Mouse (Mus musculus): ENCODE measurements around the gene Foxd1. TPM values are rescaled to one million over a fixed set of nuclear protein-coding genes. Genes with fewer than 3 reads are reported as not detected.

Gene Foxd1
- polyA plus RNA-seq (2012; ENCODE audit: insufficient read depth, insufficient read length, missing spikeins): not detected in 2 replicates

DNA sequence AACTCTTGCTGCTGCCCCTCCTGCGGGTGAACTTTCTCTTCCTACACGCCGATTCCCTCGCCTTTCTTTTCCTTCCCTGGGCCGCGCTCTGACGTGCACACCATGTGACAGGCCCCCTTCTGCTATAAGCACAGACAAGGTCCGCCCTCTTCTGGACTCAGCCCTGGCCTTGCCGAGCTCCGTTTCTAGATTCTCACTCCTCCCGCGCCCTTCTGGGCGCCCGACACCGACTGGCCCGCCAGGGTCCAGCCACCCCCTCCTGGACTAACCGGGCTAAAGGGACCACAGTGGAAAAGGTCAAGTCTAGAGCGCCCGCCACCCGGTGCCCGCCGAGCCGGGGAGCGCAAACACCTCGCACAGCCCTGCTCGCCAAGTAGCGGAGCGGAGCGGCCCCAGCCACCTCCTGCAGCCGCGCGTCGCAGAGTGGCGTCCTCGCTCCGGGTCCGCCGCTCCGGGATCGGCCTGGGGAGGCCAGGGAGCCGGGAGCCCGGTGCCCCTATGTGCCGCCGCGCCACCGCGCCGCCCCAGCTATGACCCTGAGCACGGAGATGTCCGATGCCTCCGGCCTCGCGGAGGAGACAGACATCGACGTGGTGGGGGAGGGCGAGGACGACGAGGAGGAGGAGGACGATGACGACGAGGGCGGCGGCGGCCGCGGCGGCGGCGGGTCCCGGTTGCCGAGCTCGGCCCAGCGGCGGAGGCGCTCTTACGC lies at the start of gene Foxd1:
Gene Foxd1 (plus strand): TSS at position 153 of the 712 bp plus-strand sequence.
- Histone ChIP-seq H3K4me1 (ENCODE audit: control insufficient read depth, insufficient read depth, low read length) (0 out of 2 replicates have a peak, but pooled peaks cover 2% of the 10 kb centered on the region), H3K27ac (ENCODE audit: insufficient read depth, low read depth, low read length) (no peak within 1 kb of the TSS), H3K4me3 (ENCODE audit: insufficient read depth, low read length) (peak within 1 kb of the TSS; percentile 52)
- TF ChIP-seq POLR2A (IDR thresholded peaks at IDR 0.05; ENCODE audit: borderline replicate concordance, low read depth, low read length) (no peak), CTCF (IDR thresholded peaks at IDR 0.05; ENCODE audit: low read depth, low read length) (no peak)

DNA sequence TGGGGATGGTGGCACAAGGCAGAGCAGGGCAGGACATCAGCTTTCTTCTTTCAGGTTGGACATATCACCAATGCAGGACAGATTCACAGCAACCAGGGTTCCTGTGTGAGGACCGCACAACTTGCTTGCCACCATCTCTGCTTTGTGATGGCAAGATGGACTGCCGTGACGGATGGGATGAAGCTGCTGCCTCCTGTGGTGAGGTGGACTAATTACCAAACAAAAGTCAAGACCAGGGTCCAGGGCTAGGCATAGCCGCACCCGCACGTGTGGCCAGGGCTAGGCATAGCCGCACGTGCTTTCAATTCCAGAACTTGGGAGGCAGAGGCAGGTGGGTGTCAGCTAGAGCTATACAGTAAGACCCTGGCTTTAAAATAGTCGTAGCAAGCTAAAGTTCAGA lies 48.8 kb upstream of the Foxd1 start:
- no peak overlapping the region for H3K27ac ChIP-seq (ENCODE audit: insufficient read depth, low read depth, low read length)
- H3K4me3 ChIP-seq (ENCODE audit: insufficient read depth, low read length): no peak overlapping the region
- H3K4me1 ChIP-seq (ENCODE audit: control insufficient read depth, insufficient read depth, low read length): peaks cover 5% of the 10 kb centered on the region
- TF ChIP-seq CTCF (IDR thresholded peaks at IDR 0.05; ENCODE audit: low read depth, low read length) (no peak), POLR2A (IDR thresholded peaks at IDR 0.05; ENCODE audit: borderline replicate concordance, low read depth, low read length) (no peak)

DNA sequence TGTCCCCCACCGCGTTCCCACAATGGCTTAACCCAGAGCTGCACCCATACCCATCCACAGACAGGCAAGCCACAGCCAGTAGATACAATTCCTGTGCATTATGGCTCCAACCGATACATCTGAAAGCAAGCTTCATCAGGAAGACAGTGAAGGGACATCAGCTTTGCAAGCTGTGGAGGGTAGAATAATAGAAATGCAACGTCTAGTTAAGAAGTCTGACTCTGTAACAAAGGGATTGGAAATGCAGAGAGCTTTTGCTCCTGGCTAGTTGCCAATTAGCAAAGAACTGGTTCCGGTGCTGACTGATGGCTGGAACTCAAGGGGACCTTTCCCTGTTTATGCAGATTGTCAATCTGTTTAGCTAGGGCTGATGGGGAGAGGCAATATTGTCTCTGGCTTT lies 47.6 kb upstream of the Foxd1 start:
- Histone ChIP-seq H3K4me1 (ENCODE audit: control insufficient read depth, insufficient read depth, low read length) (peaks cover 12% of the 10 kb centered on the region), H3K4me3 (ENCODE audit: insufficient read depth, low read length) (no peak overlapping the region), H3K27ac (ENCODE audit: insufficient read depth, low read depth, low read length) (no peak overlapping the region)
- no peak for TF ChIP-seq CTCF (IDR thresholded peaks at IDR 0.05; ENCODE audit: low read depth, low read length)
- no peak for TF ChIP-seq POLR2A (IDR thresholded peaks at IDR 0.05; ENCODE audit: borderline replicate concordance, low read depth, low read length)

DNA sequence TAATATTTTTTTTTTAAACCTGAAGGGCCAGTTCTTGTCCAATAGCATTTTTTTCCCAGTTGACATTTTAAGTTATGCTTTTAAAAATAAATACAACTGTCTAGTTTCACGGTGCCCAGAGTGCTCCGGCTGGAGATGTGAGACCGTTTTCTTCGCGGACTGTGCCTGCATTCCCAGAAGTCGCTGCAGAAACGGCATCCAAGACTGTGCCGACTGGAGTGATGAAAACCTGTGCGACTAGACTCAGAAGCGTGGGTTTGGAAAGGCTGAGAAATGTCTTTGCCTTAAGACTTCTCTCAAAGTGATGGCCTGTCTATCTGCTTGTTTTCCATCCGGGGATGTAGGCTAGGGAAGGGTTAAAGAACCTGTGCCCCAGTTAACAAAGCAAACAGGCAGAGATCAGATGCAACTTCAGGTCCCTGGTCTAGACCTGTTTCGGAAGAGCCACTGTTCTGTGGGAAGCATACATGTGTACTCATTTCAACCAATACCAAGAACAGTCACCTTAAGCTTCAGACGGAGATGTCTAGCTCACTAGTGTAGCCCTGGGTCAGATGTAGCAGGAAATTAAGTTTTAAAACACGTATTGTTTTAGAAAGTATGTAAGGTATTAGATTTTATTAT lies 47.1 kb upstream of the Foxd1 start:
- Histone ChIP-seq H3K4me1 (ENCODE audit: control insufficient read depth, insufficient read depth, low read length) (peaks cover 16% of the 10 kb centered on the region), H3K27ac (ENCODE audit: insufficient read depth, low read depth, low read length) (no peak overlapping the region), H3K4me3 (ENCODE audit: insufficient read depth, low read length) (no peak overlapping the region)
- TF ChIP-seq CTCF (IDR thresholded peaks at IDR 0.05; ENCODE audit: low read depth, low read length) (no peak), POLR2A (IDR thresholded peaks at IDR 0.05; ENCODE audit: borderline replicate concordance, low read depth, low read length) (no peak)

DNA sequence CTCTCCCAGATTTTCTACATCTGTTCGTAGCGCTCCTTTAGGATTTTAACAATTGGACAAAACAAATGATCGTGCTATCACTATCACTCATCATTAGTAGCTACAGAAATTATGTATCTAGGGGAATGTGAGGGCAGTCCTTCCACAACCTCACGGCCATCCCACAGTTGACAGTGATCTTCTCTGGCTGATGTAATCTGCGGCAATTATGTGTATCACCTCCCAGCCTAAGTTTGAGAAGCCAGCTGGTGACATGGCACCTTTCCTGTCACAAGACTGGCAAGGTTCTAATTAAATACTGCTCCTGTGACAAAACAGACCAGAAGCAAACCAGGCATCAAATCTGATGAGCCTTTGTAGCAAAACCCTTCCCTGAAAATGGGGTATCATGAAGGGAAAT lies 46.0 kb upstream of the Foxd1 start:
- H3K27ac ChIP-seq (ENCODE audit: insufficient read depth, low read depth, low read length): no peak overlapping the region
- TF ChIP-seq CTCF (IDR thresholded peaks at IDR 0.05; ENCODE audit: low read depth, low read length): no peak
- no peak for TF ChIP-seq POLR2A (IDR thresholded peaks at IDR 0.05; ENCODE audit: borderline replicate concordance, low read depth, low read length)
- peaks cover 18% of the 10 kb centered on the region for H3K4me1 ChIP-seq (ENCODE audit: control insufficient read depth, insufficient read depth, low read length)

DNA sequence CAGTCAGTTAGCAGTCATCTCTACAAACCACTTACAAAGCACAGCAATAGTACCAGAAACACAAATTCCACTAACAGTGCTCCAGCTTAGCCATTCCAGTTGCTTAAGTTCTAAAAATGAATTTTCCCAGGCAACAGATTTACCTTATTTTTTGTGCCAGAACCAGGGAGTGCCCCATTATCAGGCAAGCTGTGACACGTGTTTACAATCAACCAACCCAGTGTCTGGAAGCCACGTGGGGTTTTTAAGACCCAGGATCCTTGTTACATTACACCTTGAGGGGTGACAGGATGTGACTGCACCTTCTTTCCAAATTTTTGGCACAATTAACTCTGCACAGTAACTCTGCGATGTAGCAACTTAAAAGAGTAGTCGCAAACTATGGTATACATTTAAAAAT lies 45.3 kb upstream of the Foxd1 start:
- H3K4me1 ChIP-seq (ENCODE audit: control insufficient read depth, insufficient read depth, low read length): peaks cover 18% of the 10 kb centered on the region
- H3K27ac ChIP-seq (ENCODE audit: insufficient read depth, low read depth, low read length): no peak overlapping the region
- no peak overlapping the region for H3K4me3 ChIP-seq (ENCODE audit: insufficient read depth, low read length)
- no peak for TF ChIP-seq POLR2A (IDR thresholded peaks at IDR 0.05; ENCODE audit: borderline replicate concordance, low read depth, low read length)
- no peak for TF ChIP-seq CTCF (IDR thresholded peaks at IDR 0.05; ENCODE audit: low read depth, low read length)

More for the DNA sequence above, 46.0 kb upstream of the Foxd1 start:
- no peak overlapping the region for H3K4me3 ChIP-seq (ENCODE audit: insufficient read depth, low read length)

DNA sequence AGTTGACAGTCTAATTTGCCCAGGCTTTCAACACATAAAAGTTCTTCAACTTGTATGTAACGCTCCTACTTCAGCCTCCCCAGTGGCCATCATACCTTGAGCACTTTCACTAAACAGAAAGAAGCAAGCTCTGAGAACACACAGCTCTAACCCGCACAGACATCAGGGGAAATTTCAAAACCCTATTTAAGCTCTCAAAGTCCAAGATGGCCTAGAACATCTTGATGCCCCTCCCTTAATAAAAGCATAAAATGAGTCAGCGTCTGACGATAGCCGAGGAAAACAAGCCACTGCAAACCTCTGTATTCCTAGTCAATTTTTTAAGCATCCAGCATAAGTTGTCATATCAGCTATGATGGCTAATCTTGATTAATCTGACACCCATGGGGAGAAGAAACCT lies 42.4 kb upstream of the Foxd1 start:
- no peak overlapping the region for H3K27ac ChIP-seq (ENCODE audit: insufficient read depth, low read depth, low read length)
- H3K4me1 ChIP-seq (ENCODE audit: control insufficient read depth, insufficient read depth, low read length): peaks cover 25% of the 10 kb centered on the region
- no peak overlapping the region for H3K4me3 ChIP-seq (ENCODE audit: insufficient read depth, low read length)
- no peak for TF ChIP-seq POLR2A (IDR thresholded peaks at IDR 0.05; ENCODE audit: borderline replicate concordance, low read depth, low read length)
- no peak for TF ChIP-seq CTCF (IDR thresholded peaks at IDR 0.05; ENCODE audit: low read depth, low read length)

DNA sequence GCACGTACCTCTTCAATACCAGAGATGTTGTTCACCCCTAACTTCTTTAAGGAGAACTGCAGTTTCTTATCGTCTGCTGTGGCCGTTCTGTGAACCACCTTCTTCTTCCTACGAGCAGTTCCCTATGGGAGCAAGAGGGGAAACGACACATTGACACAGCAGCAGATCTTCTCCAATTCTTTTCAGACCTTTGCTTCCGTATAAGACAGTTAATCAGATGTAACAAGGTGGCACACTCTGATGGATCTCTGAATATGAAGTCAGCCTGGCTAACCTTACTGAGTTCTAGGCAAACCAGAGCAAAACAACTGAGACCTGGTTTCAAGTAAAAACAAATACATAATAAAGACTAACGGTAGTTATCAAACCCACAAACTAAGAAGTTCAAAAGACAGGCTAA lies 40.4 kb upstream of the Foxd1 start:
- peaks cover 25% of the 10 kb centered on the region for H3K4me1 ChIP-seq (ENCODE audit: control insufficient read depth, insufficient read depth, low read length)
- TF ChIP-seq POLR2A (IDR thresholded peaks at IDR 0.05; ENCODE audit: borderline replicate concordance, low read depth, low read length): no peak
- no peak for TF ChIP-seq CTCF (IDR thresholded peaks at IDR 0.05; ENCODE audit: low read depth, low read length)
- no peak overlapping the region for H3K27ac ChIP-seq (ENCODE audit: insufficient read depth, low read depth, low read length)
- H3K4me3 ChIP-seq (ENCODE audit: insufficient read depth, low read length): no peak overlapping the region

DNA sequence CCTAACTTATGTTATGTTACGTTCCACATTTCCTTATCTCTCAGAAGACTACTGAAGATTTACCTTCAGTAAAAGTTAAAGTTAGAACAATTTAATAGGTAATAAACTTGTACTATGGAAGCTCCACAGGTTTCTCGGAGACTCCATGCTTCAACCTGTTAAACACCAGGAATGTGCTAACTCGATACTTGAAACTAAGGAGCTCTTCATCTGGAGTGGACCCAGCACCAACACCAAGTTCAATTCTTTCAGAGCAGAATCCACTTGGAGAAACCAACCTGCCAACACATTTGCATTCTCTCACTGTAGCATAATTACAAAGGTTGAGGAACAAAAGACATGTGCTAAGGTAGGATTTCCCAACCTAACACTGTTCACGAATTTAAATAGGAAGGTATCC lies 38.9 kb upstream of the Foxd1 start:
- Histone ChIP-seq H3K4me3 (ENCODE audit: insufficient read depth, low read length) (peak overlapping the region; percentile 17), H3K27ac (ENCODE audit: insufficient read depth, low read depth, low read length) (no peak overlapping the region), H3K4me1 (ENCODE audit: control insufficient read depth, insufficient read depth, low read length) (peaks cover 20% of the 10 kb centered on the region)
- TF ChIP-seq CTCF (IDR thresholded peaks at IDR 0.05; ENCODE audit: low read depth, low read length): no peak

DNA sequence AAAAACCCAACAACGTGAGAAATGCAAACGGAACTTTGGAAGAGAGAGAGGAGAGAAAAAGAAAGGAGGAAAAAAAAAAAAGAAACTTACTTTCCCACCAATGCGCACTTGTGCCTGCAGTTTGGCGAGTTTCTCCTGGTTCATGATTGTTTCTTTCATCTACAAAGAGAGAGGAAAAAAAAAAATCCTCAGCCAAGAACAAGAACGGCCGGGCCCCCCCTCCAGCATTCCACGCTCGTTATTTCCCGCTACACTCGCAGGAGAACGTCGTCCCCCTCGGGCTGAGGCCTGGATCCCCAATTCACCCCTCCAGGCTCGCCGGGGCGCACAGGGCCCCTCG lies 37.9 kb upstream of the Foxd1 start:
- Histone ChIP-seq H3K4me3 (ENCODE audit: insufficient read depth, low read length) (peak overlapping the region; percentile 88), H3K4me1 (ENCODE audit: control insufficient read depth, insufficient read depth, low read length) (peaks cover 14% of the 10 kb centered on the region), H3K27ac (ENCODE audit: insufficient read depth, low read depth, low read length) (peak overlapping the region; percentile 46; the same call in 1 of the 2 replicates)
- no peak for TF ChIP-seq CTCF (IDR thresholded peaks at IDR 0.05; ENCODE audit: low read depth, low read length)
- no peak for TF ChIP-seq POLR2A (IDR thresholded peaks at IDR 0.05; ENCODE audit: borderline replicate concordance, low read depth, low read length)

Data from bone marrow macrophage, adult 2 months (primary cell).